Mouse (Mus musculus): ENCODE data around the gene Phf3. TPM values are rescaled to one million over a fixed set of nuclear protein-coding genes. Genes with fewer than 3 reads are reported as not detected.
"Not testable (repeated sequence)": the region's sequence is repeated elsewhere in the genome, so short reads cannot be mapped to it uniquely, and the experiment has no call there.

The Phf3 gene
- polyA plus RNA-seq, 1 experiment from 2014 or later: 82.4 TPM

GRCm38 (mm10) chr1:30770599-30770998 is 103.1 kb downstream of the Phf3 start:
- not testable (repeated sequence) for H3K79me2 ChIP-seq (ENCODE audit: inconsistent target); H3K4me3 ChIP-seq (ENCODE audit: inconsistent target); H3K27ac ChIP-seq; H3K36me3 ChIP-seq (ENCODE audit: inconsistent target)
- WGBS (ENCODE audit: missing documents): 79% methylated on average over 10 of the region's 16 CpGs

- no peak overlapping the region for H3K4me3 ChIP-seq (ENCODE audit: inconsistent target)
- no peaks in the 10 kb centered on the region for H3K79me2 ChIP-seq (ENCODE audit: inconsistent target)
- H3K36me3 ChIP-seq (ENCODE audit: inconsistent target): no peaks in the 10 kb centered on the region
- H3K27ac ChIP-seq: no peak overlapping the region
Observed at GRCm38 (mm10) chr1:30756794-30757193, 116.9 kb downstream of the Phf3 start.

GRCm38 (mm10) chr1:30755453-30756224 is 118.1 kb downstream of the Phf3 start:
- 70% methylated on average over 3 of the region's 3 CpGs for WGBS (ENCODE audit: missing documents)
- H3K36me3 ChIP-seq (ENCODE audit: inconsistent target): no peaks in the 10 kb centered on the region
- no peaks in the 10 kb centered on the region for H3K79me2 ChIP-seq (ENCODE audit: inconsistent target)
- no peak overlapping the region for H3K27ac ChIP-seq
- no peak overlapping the region for H3K4me3 ChIP-seq (ENCODE audit: inconsistent target)

Other genes starting within 250 kb of the Phf3 start
- not detected in 3 replicates for gene AC153137.1, start 104.0 kb upstream of the Phf3 start, polyA plus RNA-seq (2018)

Measured in macrophage (primary cell).